Mouse (Mus musculus) gastrocnemius, postnatal 25 days (tissue): ENCODE results near the gene Tbc1d22b. TPM values are rescaled to one million over a fixed set of nuclear protein-coding genes. Genes with fewer than 3 reads are reported as not detected.
A peak's percentile ranks its signal among the peaks of the same experiment; 100 is the strongest.
"Not testable (repeated sequence)": the region's sequence is repeated elsewhere in the genome, so short reads cannot be mapped to it uniquely, and the experiment has no call there.

Experiments used
- DNase-seq: peaks from one replicate; pipeline ENCODE4 v3.0.0; 2022
- total RNA-seq, 2 experiments: library from RNA; stranded (reverse); gene quantifications; 1 replicate in 1 of 2; 2 replicates in 1 of 2; pipeline ENCODE4 v1.2.3; 2021

The Tbc1d22b gene
- total RNA-seq, 2 experiments from 2014 or later: 8.1 to 8.5 TPM

- DNase-seq: no peak
Observed at GRCm38 (mm10) chr17:29595891-29596770, 46.5 kb downstream of the Tbc1d22b start.

- no peak for DNase-seq
Observed at GRCm38 (mm10) chr17:29596771-29597132, 47.2 kb downstream of the Tbc1d22b start.

- no peak for DNase-seq
Observed at GRCm38 (mm10) chr17:29599051-29599450, 49.5 kb downstream of the Tbc1d22b start.

GRCm38 (mm10) chr17:29599537-29599936 is 50.0 kb downstream of the Tbc1d22b start:
- DNase-seq: no peak

- DNase-seq: peak; percentile 26
Observed at GRCm38 (mm10) chr17:29601391-29601790, 51.8 kb downstream of the Tbc1d22b start.

GRCm38 (mm10) chr17:29603283-29603682 is 53.7 kb downstream of the Tbc1d22b start:
- peak; percentile 46 for DNase-seq

GRCm38 (mm10) chr17:29613453-29613852 is 63.9 kb downstream of the Tbc1d22b start:
- DNase-seq: not testable (repeated sequence)

GRCm38 (mm10) chr17:29614115-29615023 is 64.8 kb downstream of the Tbc1d22b start, which contains the start of the genes Rnf8 and Gm28043:
TSS of gene Rnf8 (plus strand) at chr17:29614790.
TSS of gene Gm28043 (plus strand) at chr17:29614876.
- DNase-seq: peak; percentile 92

- no peak for DNase-seq
Observed at GRCm38 (mm10) chr17:29615024-29615551, 65.5 kb downstream of the Tbc1d22b start.

- DNase-seq: no peak
Observed at GRCm38 (mm10) chr17:29615616-29616015, 66.0 kb downstream of the Tbc1d22b start.

- DNase-seq: no peak
Observed at GRCm38 (mm10) chr17:29619231-29619630, 69.6 kb downstream of the Tbc1d22b start.

GRCm38 (mm10) chr17:29623488-29623887 is 73.9 kb downstream of the Tbc1d22b start:
- no peak for DNase-seq

- peak; percentile 80 for DNase-seq
Observed at GRCm38 (mm10) chr17:29627285-29627684, 77.7 kb downstream of the Tbc1d22b start.

- peak; percentile 26 for DNase-seq
Observed at GRCm38 (mm10) chr17:29628946-29629345, 79.4 kb downstream of the Tbc1d22b start.

GRCm38 (mm10) chr17:29629620-29630019 is 80.0 kb downstream of the Tbc1d22b start:
- no peak for DNase-seq

- DNase-seq: no peak
Observed at GRCm38 (mm10) chr17:29632312-29632711, 82.7 kb downstream of the Tbc1d22b start.

GRCm38 (mm10) chr17:29635492-29635891 is 85.9 kb downstream of the Tbc1d22b start:
- DNase-seq: no peak

GRCm38 (mm10) chr17:29636118-29636517 is 86.5 kb downstream of the Tbc1d22b start:
- DNase-seq: no peak

- DNase-seq: no peak
Observed at GRCm38 (mm10) chr17:29637377-29637776, 87.8 kb downstream of the Tbc1d22b start.

- no peak for DNase-seq
Observed at GRCm38 (mm10) chr17:29637895-29638294, 88.3 kb downstream of the Tbc1d22b start.

- no peak for DNase-seq
Observed at GRCm38 (mm10) chr17:29640971-29641370, 91.4 kb downstream of the Tbc1d22b start.

GRCm38 (mm10) chr17:29642219-29642618 is 92.6 kb downstream of the Tbc1d22b start:
- no peak for DNase-seq
